Mouse (Mus musculus) fat pad, adult 2 months (tissue): ENCODE results near the gene Efcab5.
A peak's percentile ranks its signal among the peaks of the same experiment; 100 is the strongest.
"Not testable (repeated sequence)": the region's sequence is repeated elsewhere in the genome, so short reads cannot be mapped to it uniquely, and the experiment has no call there.

ENCODE experiments used
- DNase-seq: peaks from one replicate; pipeline ENCODE4 v3.0.0-alpha.2; 2011; ENCODE audit warnings: low read depth, low spot score; ENCODE audit errors: extremely low read depth

Gene Efcab5

GRCm38 (mm10) chr11:77096991-77097390 lies 91.8 kb downstream of the Efcab5 start:
- DNase-seq, result no peak

- DNase-seq, result no peak
Observed at GRCm38 (mm10) chr11:77096581-77096980, 92.2 kb downstream of the Efcab5 start.

GRCm38 (mm10) chr11:77095206-77095605 lies 93.6 kb downstream of the Efcab5 start:
- no peak for DNase-seq

- no peak for DNase-seq
Observed at GRCm38 (mm10) chr11:77094136-77094535, 94.6 kb downstream of the Efcab5 start.

- DNase-seq, result no peak
Observed at GRCm38 (mm10) chr11:77093208-77093607, 95.6 kb downstream of the Efcab5 start.

GRCm38 (mm10) chr11:77089162-77089561 lies 99.6 kb downstream of the Efcab5 start:
- no peak for DNase-seq

- DNase-seq, result no peak
Observed at GRCm38 (mm10) chr11:77087004-77087403, 101.8 kb downstream of the Efcab5 start.

- DNase-seq, result peak; percentile 67
Observed at GRCm38 (mm10) chr11:77084001-77084682, 104.6 kb downstream of the Efcab5 start.

- peak; percentile 82 for DNase-seq
Observed at GRCm38 (mm10) chr11:77079361-77079760, 109.4 kb downstream of the Efcab5 start.

GRCm38 (mm10) chr11:77078273-77079134 lies 110.3 kb downstream of the Efcab5 start, which contains the start of gene Nsrp1:
Gene Nsrp1 (minus strand): TSS chr11:77078435.
- DNase-seq, result peak; percentile 30

GRCm38 (mm10) chr11:77077792-77078191 lies 111.0 kb downstream of the Efcab5 start:
- DNase-seq, result no peak

- not testable (repeated sequence) for DNase-seq
Observed at GRCm38 (mm10) chr11:77077331-77077730, 111.4 kb downstream of the Efcab5 start.

- no peak for DNase-seq
Observed at GRCm38 (mm10) chr11:77070721-77071120, 118.0 kb downstream of the Efcab5 start.

- DNase-seq, result no peak
Observed at GRCm38 (mm10) chr11:77068825-77069224, 119.9 kb downstream of the Efcab5 start.

- DNase-seq, result no peak
Observed at GRCm38 (mm10) chr11:77063406-77063805, 125.4 kb downstream of the Efcab5 start.

GRCm38 (mm10) chr11:77061951-77062350 lies 126.8 kb downstream of the Efcab5 start:
- no peak for DNase-seq

- DNase-seq, result no peak
Observed at GRCm38 (mm10) chr11:77042816-77043215, 146.0 kb downstream of the Efcab5 start.

- peak; percentile 80 for DNase-seq
Observed at GRCm38 (mm10) chr11:77041891-77042290, 146.9 kb downstream of the Efcab5 start.
